Mouse (Mus musculus): ENCODE data around the gene Ap5z1.
A peak's percentile ranks its signal among the peaks of the same experiment; 100 is the strongest.

Gene Ap5z1

GRCm38 (mm10) chr5:142440451-142441147 is 23.1 kb upstream of the Ap5z1 start:
- peak; percentile 99 for DNase-seq (ENCODE audit: low spot score)

- DNase-seq (ENCODE audit: low spot score): no peak
Observed at GRCm38 (mm10) chr5:142441332-142442044, 22.3 kb upstream of the Ap5z1 start.

GRCm38 (mm10) chr5:142442045-142442440 is 21.7 kb upstream of the Ap5z1 start:
- DNase-seq (ENCODE audit: low spot score): no peak

GRCm38 (mm10) chr5:142443514-142443913 is 20.2 kb upstream of the Ap5z1 start:
- no peak for DNase-seq (ENCODE audit: low spot score)

- no peak for DNase-seq (ENCODE audit: low spot score)
Observed at GRCm38 (mm10) chr5:142443994-142444393, 19.8 kb upstream of the Ap5z1 start.

GRCm38 (mm10) chr5:142444791-142445531 is 18.8 kb upstream of the Ap5z1 start:
- DNase-seq (ENCODE audit: low spot score): no peak

GRCm38 (mm10) chr5:142445709-142446108 is 18.0 kb upstream of the Ap5z1 start:
- peak; percentile 60 for DNase-seq (ENCODE audit: low spot score)

- DNase-seq (ENCODE audit: low spot score): peak; percentile 97
Observed at GRCm38 (mm10) chr5:142448076-142448475, 15.7 kb upstream of the Ap5z1 start.

- DNase-seq (ENCODE audit: low spot score): no peak
Observed at GRCm38 (mm10) chr5:142448623-142449022, 15.1 kb upstream of the Ap5z1 start.

- no peak for DNase-seq (ENCODE audit: low spot score)
Observed at GRCm38 (mm10) chr5:142450846-142451245, 12.9 kb upstream of the Ap5z1 start.

GRCm38 (mm10) chr5:142451759-142452158 is 12.0 kb upstream of the Ap5z1 start:
- peak; percentile 53 for DNase-seq (ENCODE audit: low spot score)

GRCm38 (mm10) chr5:142453742-142454141 is 10.0 kb upstream of the Ap5z1 start:
- no peak for DNase-seq (ENCODE audit: low spot score)

GRCm38 (mm10) chr5:142456318-142456717 is 7.4 kb upstream of the Ap5z1 start:
- no peak for DNase-seq (ENCODE audit: low spot score)

- no peak for DNase-seq (ENCODE audit: low spot score)
Observed at GRCm38 (mm10) chr5:142457345-142457744, 6.4 kb upstream of the Ap5z1 start.

- no peak for DNase-seq (ENCODE audit: low spot score)
Observed at GRCm38 (mm10) chr5:142458791-142459557, 4.8 kb upstream of the Ap5z1 start.

GRCm38 (mm10) chr5:142459834-142460233 is 3.9 kb upstream of the Ap5z1 start:
- DNase-seq (ENCODE audit: low spot score): no peak

- no peak for DNase-seq (ENCODE audit: low spot score)
Observed at GRCm38 (mm10) chr5:142461942-142462640, 1.7 kb upstream of the Ap5z1 start.

- no peak for DNase-seq (ENCODE audit: low spot score)
Observed at GRCm38 (mm10) chr5:142462641-142462948, 1.1 kb upstream of the Ap5z1 start.

GRCm38 (mm10) chr5:142463011-142463410 is 733 bp upstream of the Ap5z1 start:
- DNase-seq (ENCODE audit: low spot score): no peak

- no peak for DNase-seq (ENCODE audit: low spot score)
Observed at GRCm38 (mm10) chr5:142468375-142468774, 4.6 kb downstream of the Ap5z1 start.

- no peak for DNase-seq (ENCODE audit: low spot score)
Observed at GRCm38 (mm10) chr5:142469796-142470195, 6.1 kb downstream of the Ap5z1 start.

- DNase-seq (ENCODE audit: low spot score): no peak
Observed at GRCm38 (mm10) chr5:142473696-142474095, 10.0 kb downstream of the Ap5z1 start.
